Mouse (Mus musculus): ENCODE data around the gene Tbc1d25. TPM values are rescaled to one million over a fixed set of nuclear protein-coding genes. Genes with fewer than 3 reads are reported as not detected.

Gene Tbc1d25
- total RNA-seq, 2 experiments from 2014 or later, result 4.1 to 4.2 TPM

GRCm38 (mm10) chrX:8192126-8192639 lies 16.2 kb upstream of the Tbc1d25 start:
- intact Hi-C loops (cut with DNase I), result loop anchor here (5.0 kb wide), 1 partner anchor 60 kb away; the partner anchor contains the start of gene Ftsj1
- peak in 1 of 2 experiments; percentile 3 for DNase-seq

GRCm38 (mm10) chrX:8182871-8183540 lies 7.0 kb upstream of the Tbc1d25 start:
- DNase-seq, result no peak
- intact Hi-C loops (cut with DNase I), result no loop called here

- no peak for DNase-seq
- intact Hi-C loops (cut with DNase I), result no loop called here
Observed at GRCm38 (mm10) chrX:8179646-8180045, 3.7 kb upstream of the Tbc1d25 start.

GRCm38 (mm10) chrX:8178871-8179270 lies 2.9 kb upstream of the Tbc1d25 start:
- intact Hi-C loops (cut with DNase I), result no loop called here
- DNase-seq, result no peak

- DNase-seq, result no peak
- intact Hi-C loops (cut with DNase I), result no loop called here
Observed at GRCm38 (mm10) chrX:8175169-8175503, 845 bp downstream of the Tbc1d25 start.

GRCm38 (mm10) chrX:8167716-8168647 lies 8.0 kb downstream of the Tbc1d25 start:
- intact Hi-C loops (cut with DNase I), result no loop called here
- DNase-seq, result no peak

GRCm38 (mm10) chrX:8164471-8164870 lies 11.5 kb downstream of the Tbc1d25 start:
- DNase-seq, result no peak
- intact Hi-C loops (cut with DNase I), result no loop called here

GRCm38 (mm10) chrX:8163076-8163475 lies 12.9 kb downstream of the Tbc1d25 start:
- no peak for DNase-seq

GRCm38 (mm10) chrX:8145153-8145991 lies 30.6 kb downstream of the Tbc1d25 start, which contains the start of gene Rbm3:
Gene Rbm3 (minus strand): TSS chrX:8145880.
- DNase-seq, result peak; percentile 82 to 85
- intact Hi-C loops (cut with DNase I), result no loop called here

More at GRCm38 (mm10) chrX:8163076-8163475, 12.9 kb downstream of the Tbc1d25 start:
- intact Hi-C loops (cut with DNase I), result no loop called here

- no peak for DNase-seq
- intact Hi-C loops (cut with DNase I), result no loop called here
Observed at GRCm38 (mm10) chrX:8143750-8144149, 32.2 kb downstream of the Tbc1d25 start.

- DNase-seq, result no peak
- intact Hi-C loops (cut with DNase I), result no loop called here
Observed at GRCm38 (mm10) chrX:8142948-8143347, 33.0 kb downstream of the Tbc1d25 start.

GRCm38 (mm10) chrX:8141058-8141457 lies 34.9 kb downstream of the Tbc1d25 start:
- DNase-seq, result no peak
- intact Hi-C loops (cut with DNase I), result no loop called here

- intact Hi-C loops (cut with DNase I), result no loop called here
- no peak for DNase-seq
Observed at GRCm38 (mm10) chrX:8140446-8140845, 35.5 kb downstream of the Tbc1d25 start.

GRCm38 (mm10) chrX:8139480-8139879 lies 36.5 kb downstream of the Tbc1d25 start:
- intact Hi-C loops (cut with DNase I), result no loop called here
- DNase-seq, result no peak

GRCm38 (mm10) chrX:8135886-8136285 lies 40.1 kb downstream of the Tbc1d25 start:
- intact Hi-C loops (cut with DNase I), result no loop called here

GRCm38 (mm10) chrX:8132017-8132976 lies 43.7 kb downstream of the Tbc1d25 start, which contains the start of gene Wdr13:
Gene Wdr13 (minus strand): TSS chrX:8132892.
- intact Hi-C loops (cut with DNase I), result no loop called here
- peak; percentile 86 for DNase-seq

More at GRCm38 (mm10) chrX:8135886-8136285, 40.1 kb downstream of the Tbc1d25 start:
- DNase-seq, result no peak

- no peak for DNase-seq
Observed at GRCm38 (mm10) chrX:8131393-8131792, 44.6 kb downstream of the Tbc1d25 start.

GRCm38 (mm10) chrX:8125235-8125634 lies 50.7 kb downstream of the Tbc1d25 start:
- no peak for DNase-seq
- intact Hi-C loops (cut with DNase I), result loop anchor here (10.0 kb wide), 1 partner anchor 210 kb away; the partner anchor contains the start of gene Pcsk1n

More at GRCm38 (mm10) chrX:8131393-8131792, 44.6 kb downstream of the Tbc1d25 start:
- intact Hi-C loops (cut with DNase I), result no loop called here
